Mouse (Mus musculus): Measurements from ENCODE around the gene Ppp1r16b.

The Ppp1r16b gene

GRCm38 (mm10) chr2:158669199-158670195 lies 4.3 kb downstream of the Ppp1r16b start:
- DNase-seq: peak in 1 of 2 experiments; percentile 62

GRCm38 (mm10) chr2:158670571-158670970 lies 5.4 kb downstream of the Ppp1r16b start:
- DNase-seq: no peak

- peak; percentile 66 to 76 for DNase-seq
Observed at GRCm38 (mm10) chr2:158672829-158673228, 7.6 kb downstream of the Ppp1r16b start.

- peak in 1 of 2 experiments; percentile 30 for DNase-seq
Observed at GRCm38 (mm10) chr2:158673493-158673892, 8.3 kb downstream of the Ppp1r16b start.

GRCm38 (mm10) chr2:158674131-158674530 lies 8.9 kb downstream of the Ppp1r16b start:
- DNase-seq: no peak

GRCm38 (mm10) chr2:158674759-158675158 lies 9.6 kb downstream of the Ppp1r16b start:
- DNase-seq: no peak

- no peak for DNase-seq
Observed at GRCm38 (mm10) chr2:158675161-158675560, 10.0 kb downstream of the Ppp1r16b start.

- DNase-seq: no peak
Observed at GRCm38 (mm10) chr2:158675907-158676533, 10.8 kb downstream of the Ppp1r16b start.

- DNase-seq: no peak
Observed at GRCm38 (mm10) chr2:158677946-158678345, 12.7 kb downstream of the Ppp1r16b start.

GRCm38 (mm10) chr2:158679091-158679490 lies 13.9 kb downstream of the Ppp1r16b start:
- no peak for DNase-seq

- no peak for DNase-seq
Observed at GRCm38 (mm10) chr2:158680357-158680889, 15.2 kb downstream of the Ppp1r16b start.

GRCm38 (mm10) chr2:158681714-158682113 lies 16.5 kb downstream of the Ppp1r16b start:
- DNase-seq: no peak

- DNase-seq: no peak
Observed at GRCm38 (mm10) chr2:158682344-158683037, 17.3 kb downstream of the Ppp1r16b start.

- DNase-seq: no peak
Observed at GRCm38 (mm10) chr2:158683038-158683413, 17.8 kb downstream of the Ppp1r16b start.

GRCm38 (mm10) chr2:158684247-158684843 lies 19.1 kb downstream of the Ppp1r16b start:
- no peak for DNase-seq

GRCm38 (mm10) chr2:158684910-158685309 lies 19.7 kb downstream of the Ppp1r16b start:
- DNase-seq: no peak

GRCm38 (mm10) chr2:158686394-158686793 lies 21.2 kb downstream of the Ppp1r16b start:
- no peak for DNase-seq

- DNase-seq: peak; percentile 76 to 86
Observed at GRCm38 (mm10) chr2:158687804-158688241, 22.6 kb downstream of the Ppp1r16b start.

- peak; percentile 34 to 59 for DNase-seq
Observed at GRCm38 (mm10) chr2:158689060-158689459, 23.9 kb downstream of the Ppp1r16b start.

GRCm38 (mm10) chr2:158689640-158690039 lies 24.4 kb downstream of the Ppp1r16b start:
- no peak for DNase-seq

- DNase-seq: no peak
Observed at GRCm38 (mm10) chr2:158690116-158690515, 24.9 kb downstream of the Ppp1r16b start.

- DNase-seq: no peak
Observed at GRCm38 (mm10) chr2:158692191-158692590, 27.0 kb downstream of the Ppp1r16b start.
